Mouse (Mus musculus) limb, embryonic 14.5 days (tissue): ENCODE measurements around the gene Kcnq5. TPM values are rescaled to one million over a fixed set of nuclear protein-coding genes. Genes with fewer than 3 reads are reported as not detected.

Experiments
- ATAC-seq: fragments of 200-750 bp; cut with Nextera tagmentation; 2 replicates; pipeline ENCODE4 v1.8.0; 2017; ENCODE audit warnings: low read depth, moderate number of reproducible peaks, moderate TSS enrichment; ENCODE audit not compliant: low FRiP score
- DNase-seq: peaks from one replicate; pipeline ENCODE4 v3.0.0-alpha.2; 2015; ENCODE audit warnings: low spot score
- H3K27ac ChIP-seq: fragments of 300-500 bp; sonication (generic); replicated peaks from 2 replicates; pipeline ENCODE4 v1.5.1; 2014; ENCODE audit warnings: low read depth, mild to moderate bottlenecking, low read length, moderate library complexity, mixed read lengths
- H3K27me3 ChIP-seq: fragments of 300-500 bp; sonication (generic); 2 replicates; pipeline ENCODE4 v1.6.1; 2014; ENCODE audit warnings: low read length, mixed read lengths; ENCODE audit not compliant: control insufficient read depth, insufficient read depth
- H3K36me3 ChIP-seq: fragments of 300-500 bp; sonication (generic); 2 replicates; pipeline ENCODE4 v1.6.1; 2014; ENCODE audit warnings: mild to moderate bottlenecking, low read length, moderate library complexity, mixed read lengths; ENCODE audit not compliant: control insufficient read depth, insufficient read depth
- H3K4me1 ChIP-seq: fragments of 300-500 bp; sonication (generic); 2 replicates; pipeline ENCODE4 v1.6.1; 2014; ENCODE audit warnings: antibody characterized with exemption, low read length, mixed read lengths; ENCODE audit not compliant: control insufficient read depth, insufficient read depth
- H3K4me2 ChIP-seq: fragments of 300-500 bp; sonication (generic); replicated peaks from 2 replicates; pipeline ENCODE4 v1.6.1; 2014; ENCODE audit warnings: low read depth, mild to moderate bottlenecking, low read length, moderate library complexity; ENCODE audit not compliant: severe bottlenecking
- H3K4me3 ChIP-seq: fragments of 300-500 bp; sonication (generic); replicated peaks from 2 replicates; pipeline ENCODE4 v1.5.1; 2014; ENCODE audit warnings: low read length
- H3K9ac ChIP-seq: fragments of 300-500 bp; sonication (generic); 2 replicates; pipeline ENCODE4 v1.6.1; 2014; ENCODE audit warnings: mild to moderate bottlenecking, low read depth, low read length, moderate library complexity; ENCODE audit not compliant: severe bottlenecking
- H3K9me3 ChIP-seq: fragments of 300-500 bp; sonication (generic); 2 replicates; pipeline ENCODE4 v1.6.1; 2016; ENCODE audit warnings: low read length; ENCODE audit not compliant: control insufficient read depth
- POLR2A ChIP-seq: fragments of 200-500 bp; IDR thresholded peaks from 2 replicates; pipeline ENCODE4 v1.8.0; 2012; ENCODE audit warnings: inconsistent platforms, mild to moderate bottlenecking, moderate library complexity, borderline replicate concordance; ENCODE audit not compliant: insufficient read depth, insufficient read length; ENCODE audit errors: extremely low read depth
- WGBS: fragments of 180-500 bp; shearing (Covaris S2); extraction: QIAGEN DNeasy Blood & Tissue Kit; methylation state at CpG from one replicate; pipeline ENCODE4 v1.1.7; 2014; 5-methylcytosine and 5-hydroxymethylcytosine counted together
- polyA plus RNA-seq, 2 experiments: library from polyadenylated mRNA; depleted of rRNA in 1 of 2; stranded (reverse) in 1 of 2; unstranded in 1 of 2; fragments of >200 nt; fragmentation: Nextera tagmentation in 1 of 2; extraction: Ambion mirVana in 1 of 2; gene quantifications; 2 replicates each; pipeline versions ENCODE4 v1.2.1 to v1.2.3; 2012 to 2014

Gene Kcnq5
- polyA plus RNA-seq, 2 experiments, result 2.3 to 2.5 TPM

DNA sequence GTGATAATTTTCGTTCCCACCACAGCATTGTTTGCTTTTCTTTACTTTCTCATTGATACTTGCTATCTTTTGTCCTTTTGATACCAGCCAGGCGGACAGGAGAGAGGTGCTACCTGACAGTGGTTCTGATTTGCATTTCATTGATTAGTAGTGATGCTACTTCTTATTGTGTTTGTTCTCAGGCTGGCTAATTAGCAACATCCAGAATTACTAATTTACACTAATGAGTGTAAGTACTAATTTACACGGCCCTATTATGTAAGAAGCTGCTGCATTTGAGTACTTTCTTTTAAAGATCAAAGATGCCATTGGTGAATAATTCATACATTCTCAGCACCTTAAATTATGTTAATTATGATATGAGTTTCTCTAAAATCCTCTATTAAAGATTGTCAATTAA, 525.0 kb downstream of the Kcnq5 start:
- H3K36me3 ChIP-seq, result no peaks in the 10 kb centered on the region

DNA sequence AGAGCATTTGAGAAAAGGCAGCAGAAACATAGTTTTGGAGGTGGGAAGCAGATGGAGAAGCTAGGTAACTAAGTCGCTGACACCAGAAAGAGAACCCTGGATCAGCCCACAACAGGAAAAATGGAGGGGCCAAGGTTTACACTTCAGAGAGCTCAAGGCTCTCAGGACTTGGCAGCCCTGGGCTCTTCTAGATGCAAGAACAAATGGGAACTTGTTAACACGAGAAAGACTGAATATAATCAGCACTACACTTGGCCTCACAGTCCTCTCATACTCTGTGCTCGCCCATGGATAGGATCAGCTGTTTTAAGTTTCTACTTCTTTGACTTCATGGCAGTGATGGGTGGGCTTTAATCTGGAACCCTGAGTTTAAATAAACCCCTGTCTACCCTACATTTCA, 526.9 kb downstream of the Kcnq5 start:
- no peak overlapping the region for H3K9ac ChIP-seq
- WGBS, result 71% methylated on average over 3 of the region's 3 CpGs
- no peaks in the 10 kb centered on the region for H3K4me1 ChIP-seq
- no peaks in the 10 kb centered on the region for H3K27me3 ChIP-seq
- no peak for DNase-seq
- ATAC-seq, result no peak
- H3K4me2 ChIP-seq, result no peak overlapping the region
- H3K36me3 ChIP-seq, result no peaks in the 10 kb centered on the region
- no peaks in the 10 kb centered on the region for H3K9me3 ChIP-seq
- no peak for TF ChIP-seq POLR2A
- no peak overlapping the region for H3K4me3 ChIP-seq
- H3K27ac ChIP-seq, result no peak overlapping the region

More for the DNA sequence above, 525.0 kb downstream of the Kcnq5 start:
- no peak for TF ChIP-seq POLR2A
- Histone ChIP-seq H3K9ac (no peak overlapping the region), H3K27me3 (no peaks in the 10 kb centered on the region), H3K4me1 (no peaks in the 10 kb centered on the region), H3K27ac (no peak overlapping the region), H3K4me2 (no peak overlapping the region), H3K9me3 (no peaks in the 10 kb centered on the region), H3K4me3 (no peak overlapping the region)
- 71% methylated on average over 3 of the region's 3 CpGs for WGBS
- no peak for DNase-seq
- no peak for ATAC-seq

DNA sequence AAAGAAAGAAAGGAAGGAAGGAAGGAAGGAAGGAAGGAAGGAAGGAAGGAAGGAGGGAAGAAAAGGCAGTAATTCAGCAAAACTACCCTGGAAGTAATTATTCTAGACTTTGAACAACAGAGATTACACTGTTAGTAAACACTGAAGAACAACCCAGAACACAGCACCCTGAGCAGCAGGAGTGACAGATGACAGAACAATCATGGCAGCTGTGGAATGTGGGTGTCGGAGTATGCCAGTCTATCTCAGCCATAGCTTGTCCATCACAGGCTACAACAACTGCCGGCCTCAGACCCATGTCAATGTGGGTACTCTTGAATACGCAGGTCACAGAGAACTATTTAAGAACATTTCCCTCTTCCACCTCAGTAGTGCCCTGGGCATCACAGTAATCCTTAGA, 530.1 kb downstream of the Kcnq5 start:
- no peak for DNase-seq
- no peak for ATAC-seq
- TF ChIP-seq POLR2A, result no peak
- Histone ChIP-seq H3K27ac (no peak overlapping the region), H3K4me3 (no peak overlapping the region), H3K27me3 (no peaks in the 10 kb centered on the region), H3K36me3 (no peaks in the 10 kb centered on the region), H3K9ac (no peak overlapping the region), H3K4me2 (no peak overlapping the region), H3K9me3 (no peaks in the 10 kb centered on the region), H3K4me1 (no peaks in the 10 kb centered on the region)
- WGBS, result 95% methylated on average over 3 of the region's 3 CpGs

DNA sequence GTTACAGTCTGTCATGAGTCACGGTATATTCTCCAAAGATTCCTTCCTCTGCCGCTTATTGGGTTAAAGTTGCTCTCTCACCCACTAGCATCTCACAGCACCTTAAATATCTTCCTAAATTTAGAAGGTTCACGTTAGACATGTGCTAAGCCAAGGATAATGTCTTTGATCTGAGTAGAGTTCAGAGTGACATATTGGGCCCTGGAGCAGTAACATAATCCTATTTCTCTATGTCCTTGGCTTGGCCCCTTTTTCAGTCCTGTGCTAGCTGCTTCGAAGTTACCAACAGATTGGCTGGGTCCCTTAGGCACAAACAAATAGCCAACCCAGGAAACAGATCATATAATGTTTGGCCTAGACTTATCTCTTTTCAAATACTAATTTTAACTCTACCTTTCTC, 533.7 kb downstream of the Kcnq5 start:
- WGBS, result 77% methylated on average over 4 of the region's 4 CpGs
- Histone ChIP-seq H3K9me3 (no peaks in the 10 kb centered on the region), H3K36me3 (no peaks in the 10 kb centered on the region), H3K4me3 (no peak overlapping the region), H3K27me3 (no peaks in the 10 kb centered on the region), H3K27ac (no peak overlapping the region), H3K9ac (no peak overlapping the region), H3K4me2 (no peak overlapping the region), H3K4me1 (no peaks in the 10 kb centered on the region)
- no peak for ATAC-seq
- DNase-seq, result no peak
- TF ChIP-seq POLR2A, result no peak

DNA sequence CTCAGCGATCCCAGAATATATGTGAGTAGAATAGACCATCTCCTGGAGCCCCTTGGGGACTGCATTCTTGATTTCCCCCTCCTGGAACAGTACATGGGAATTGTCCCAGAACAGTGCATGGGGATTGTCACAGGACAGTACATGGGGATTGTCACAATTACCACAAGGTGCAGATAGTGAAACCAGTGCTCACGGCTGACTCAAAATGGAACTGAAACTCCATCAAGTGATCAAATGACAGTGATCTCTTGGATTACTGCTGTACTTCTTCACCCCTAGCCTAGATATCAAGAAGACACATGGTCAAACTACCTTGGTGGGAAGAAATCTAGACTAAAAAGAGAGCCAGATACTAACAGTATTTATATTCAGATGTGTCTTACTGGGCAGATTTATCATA, 536.1 kb downstream of the Kcnq5 start:
- Histone ChIP-seq H3K4me2 (no peak overlapping the region), H3K9me3 (no peaks in the 10 kb centered on the region), H3K27me3 (no peaks in the 10 kb centered on the region), H3K4me1 (no peaks in the 10 kb centered on the region), H3K27ac (no peak overlapping the region), H3K4me3 (no peak overlapping the region), H3K36me3 (no peaks in the 10 kb centered on the region), H3K9ac (no peak overlapping the region)
- ATAC-seq, result no peak
- no peak for TF ChIP-seq POLR2A
- 91% methylated on average over 2 of the region's 2 CpGs for WGBS
- no peak for DNase-seq

DNA sequence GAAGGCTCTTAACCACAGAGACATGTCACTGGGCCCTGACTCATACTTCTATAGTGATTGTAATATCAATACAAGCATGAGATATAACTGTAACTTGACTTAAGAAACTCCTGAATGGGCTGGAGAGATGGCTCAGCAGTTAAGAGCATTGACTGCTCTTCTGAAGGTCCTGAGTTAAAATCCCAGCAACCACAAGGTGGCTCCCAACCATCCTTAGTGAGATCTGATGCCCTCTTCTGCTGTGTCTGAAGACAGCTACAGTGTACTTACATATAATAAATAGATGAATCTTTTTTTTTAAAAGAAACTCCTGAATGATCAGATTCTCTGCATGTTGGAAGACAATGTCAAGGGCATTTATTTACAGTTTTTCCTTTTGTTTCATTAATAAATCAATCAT, 542.4 kb downstream of the Kcnq5 start:
- H3K4me2 ChIP-seq, result no peak overlapping the region
- no peak overlapping the region for H3K4me3 ChIP-seq
- H3K4me1 ChIP-seq, result no peaks in the 10 kb centered on the region
- H3K9me3 ChIP-seq, result no peaks in the 10 kb centered on the region
- no peak overlapping the region for H3K27ac ChIP-seq
- H3K27me3 ChIP-seq, result no peaks in the 10 kb centered on the region
- no peak overlapping the region for H3K9ac ChIP-seq
- ATAC-seq, result no peak
- no peak for TF ChIP-seq POLR2A
- DNase-seq, result peak; percentile 26
- no peaks in the 10 kb centered on the region for H3K36me3 ChIP-seq
